Mouse (Mus musculus) liver, postnatal 0 days (tissue): Measurements from ENCODE around the gene Galt. TPM values are rescaled to one million over a fixed set of nuclear protein-coding genes. Genes with fewer than 3 reads are reported as not detected.

ENCODE experiments used
- ATAC-seq: fragments of 200-750 bp; cut with Nextera tagmentation; 2 replicates; pipeline ENCODE4 v1.8.0; 2017; ENCODE audit warnings: mild to moderate bottlenecking, moderate library complexity
- DNase-seq: peaks from one replicate; pipeline ENCODE4 v3.0.0-alpha.2; 2016
- H3K27ac ChIP-seq: fragments of 300-500 bp; sonication (generic); 2 replicates; pipeline ENCODE4 v1.5.1; 2014; ENCODE audit warnings: antibody characterized with exemption, moderate library complexity, mild to moderate bottlenecking, low read depth
- H3K27me3 ChIP-seq: fragments of 300-500 bp; sonication (generic); 2 replicates; pipeline ENCODE4 v1.6.1; 2014; ENCODE audit warnings: low read length, control low read depth, mixed read lengths; ENCODE audit not compliant: insufficient read depth
- H3K36me3 ChIP-seq: fragments of 300-500 bp; sonication (generic); replicated peaks from 2 replicates; pipeline ENCODE4 v1.6.1; 2014; ENCODE audit warnings: mild to moderate bottlenecking, control low read depth, low read length, moderate library complexity, mixed read lengths; ENCODE audit not compliant: insufficient read depth
- H3K4me1 ChIP-seq: fragments of 300-500 bp; sonication (generic); 2 replicates; pipeline ENCODE4 v1.6.1; 2014; ENCODE audit warnings: antibody characterized with exemption, mild to moderate bottlenecking, control low read depth; ENCODE audit not compliant: insufficient read depth
- H3K4me2 ChIP-seq: fragments of 300-500 bp; sonication (generic); 2 replicates; pipeline ENCODE4 v1.6.1; 2014; ENCODE audit warnings: low read depth, mild to moderate bottlenecking, low read length, moderate library complexity, mixed read lengths
- H3K4me3 ChIP-seq: fragments of 300-500 bp; sonication (generic); 2 replicates; pipeline ENCODE4 v1.5.1; 2014; ENCODE audit warnings: low read depth, low read length
- H3K9ac ChIP-seq: fragments of 300-500 bp; sonication (generic); replicated peaks from 2 replicates; pipeline ENCODE4 v1.6.1; 2014; ENCODE audit warnings: mild to moderate bottlenecking, moderate library complexity
- H3K9me3 ChIP-seq: fragments of 300-500 bp; sonication (generic); 2 replicates; pipeline ENCODE4 v1.6.1; 2016; ENCODE audit warnings: mild to moderate bottlenecking, control low read depth, low read length, mixed read lengths
- CTCF ChIP-seq: sonication (generic); IDR thresholded peaks from 2 replicates; pipeline ENCODE4 v1.5.1; 2016; ENCODE audit warnings: antibody characterized with exemption, low read depth
- EP300 ChIP-seq: IDR thresholded peaks from 2 replicates; pipeline ENCODE4 v1.6.1; 2016; ENCODE audit warnings: antibody characterized with exemption, low read depth, mild to moderate bottlenecking
- WGBS: fragments of 180-500 bp; shearing (Covaris S2); extraction: QIAGEN DNeasy Blood & Tissue Kit; methylation state at CpG from one replicate; pipeline ENCODE4 v1.1.7; 2014; ENCODE audit not compliant: insufficient replicate concordance; 5-methylcytosine and 5-hydroxymethylcytosine counted together
- polyA plus RNA-seq: library from polyadenylated mRNA; unstranded; fragments of >200 nt; fragmentation: Nextera tagmentation; extraction: Ambion mirVana; gene quantifications from 2 replicates; pipeline ENCODE4 v1.2.1, GENCODE M21; 2015

Gene Galt
- polyA plus RNA-seq, 1 experiment from 2014 or later, result 40.9 TPM

DNA sequence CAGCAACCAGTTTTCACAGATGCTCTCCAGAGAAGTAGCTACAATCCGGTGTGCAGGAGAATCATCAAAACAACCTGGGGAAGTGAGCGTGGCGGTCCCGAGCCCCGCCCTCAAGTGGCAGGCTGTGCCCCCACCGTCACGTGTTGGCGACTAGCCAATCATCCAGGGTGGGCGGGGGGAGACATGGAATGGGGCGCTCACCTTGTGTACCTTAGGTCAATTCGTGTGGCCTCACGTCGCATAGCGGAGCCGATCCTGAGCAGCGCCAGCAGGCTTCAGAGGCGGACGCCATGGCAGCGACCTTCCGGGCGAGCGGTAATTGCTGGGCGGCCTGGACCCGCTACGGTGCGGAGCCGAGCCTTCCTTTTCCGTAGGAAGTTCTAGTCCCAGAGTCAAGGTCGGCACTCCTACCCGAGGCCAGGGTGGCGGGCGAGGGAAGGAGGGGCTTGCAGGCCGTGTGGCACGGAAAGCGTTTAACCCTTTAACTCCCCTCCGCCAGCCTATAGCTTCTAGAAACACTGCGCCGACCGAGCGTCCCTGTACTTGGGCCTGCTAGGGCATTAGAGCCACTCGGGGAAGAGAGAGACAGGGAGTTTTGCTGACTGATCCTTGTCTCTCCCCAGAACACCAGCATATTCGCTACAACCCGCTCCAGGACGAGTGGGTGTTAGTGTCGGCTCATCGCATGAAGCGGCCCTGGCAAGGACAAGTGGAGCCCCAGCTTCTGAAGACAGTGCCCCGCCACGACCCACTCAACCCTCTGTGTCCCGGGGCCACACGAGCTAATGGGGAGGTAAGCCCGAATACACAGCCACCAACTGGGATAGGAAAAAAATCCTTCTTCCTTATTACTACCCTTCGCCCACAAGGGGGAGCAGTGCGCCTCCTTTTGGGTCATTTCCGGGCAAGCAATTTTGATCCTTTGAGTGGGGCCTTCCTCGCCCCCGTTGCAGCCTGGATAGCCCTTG lies 594 bp downstream of the Galt start, which contains the start of gene Sigmar1:
Gene Sigmar1, minus strand, starts transcription at position 820 of the 968 bp plus-strand sequence.
- no peak; the same call in 1 of the 2 replicates for TF ChIP-seq EP300
- TF ChIP-seq CTCF, result peak; percentile 90
- no peaks in the 10 kb centered on the region for H3K9me3 ChIP-seq
- H3K4me3 ChIP-seq, result peak within 1 kb of the TSS; percentile 61
- H3K36me3 ChIP-seq, result peaks cover 12% of the 10 kb centered on the region
- WGBS, result under 1% methylated on average over 56 of the region's 57 CpGs
- peak; percentile 75 for ATAC-seq
- peak within 1 kb of the TSS; percentile 82 for H3K4me2 ChIP-seq
- peak within 1 kb of the TSS; percentile 78 for H3K9ac ChIP-seq
- peak; percentile 92 for DNase-seq
- H3K4me1 ChIP-seq, result peaks cover 21% of the 10 kb centered on the region
- no peaks in the 10 kb centered on the region for H3K27me3 ChIP-seq
- peak within 1 kb of the TSS; percentile 94 for H3K27ac ChIP-seq

DNA sequence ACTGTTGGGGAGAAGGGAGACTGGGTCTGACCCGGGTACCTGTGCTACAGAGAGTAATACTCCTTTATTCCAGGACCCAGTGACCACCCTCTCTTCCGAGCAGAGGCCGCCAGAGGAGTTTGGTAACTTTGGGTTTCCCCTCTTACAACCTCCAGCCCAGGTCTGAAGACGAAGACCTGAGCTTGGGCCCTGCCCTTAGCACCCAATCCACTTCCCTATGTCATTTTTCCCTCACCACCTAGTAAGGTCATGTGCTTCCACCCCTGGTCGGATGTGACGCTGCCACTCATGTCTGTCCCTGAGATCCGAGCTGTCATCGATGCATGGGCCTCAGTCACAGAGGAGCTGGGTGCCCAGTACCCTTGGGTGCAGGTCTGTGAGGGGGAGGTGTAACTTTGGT lies 1.4 kb downstream of the Galt start:
- DNase-seq (no peak), ATAC-seq (no peak)
- peak overlapping the region; percentile 82 for H3K4me2 ChIP-seq
- peak overlapping the region; percentile 61 for H3K4me3 ChIP-seq
- WGBS, result 70% methylated on average over 8 of the region's 8 CpGs
- peaks cover 29% of the 10 kb centered on the region for H3K4me1 ChIP-seq
- H3K27ac ChIP-seq, result no peak overlapping the region
- peaks cover 12% of the 10 kb centered on the region for H3K36me3 ChIP-seq
- no peaks in the 10 kb centered on the region for H3K27me3 ChIP-seq
- no peaks in the 10 kb centered on the region for H3K9me3 ChIP-seq
- no peak for TF ChIP-seq EP300
- TF ChIP-seq CTCF, result no peak
- peak overlapping the region; percentile 78 for H3K9ac ChIP-seq

DNA sequence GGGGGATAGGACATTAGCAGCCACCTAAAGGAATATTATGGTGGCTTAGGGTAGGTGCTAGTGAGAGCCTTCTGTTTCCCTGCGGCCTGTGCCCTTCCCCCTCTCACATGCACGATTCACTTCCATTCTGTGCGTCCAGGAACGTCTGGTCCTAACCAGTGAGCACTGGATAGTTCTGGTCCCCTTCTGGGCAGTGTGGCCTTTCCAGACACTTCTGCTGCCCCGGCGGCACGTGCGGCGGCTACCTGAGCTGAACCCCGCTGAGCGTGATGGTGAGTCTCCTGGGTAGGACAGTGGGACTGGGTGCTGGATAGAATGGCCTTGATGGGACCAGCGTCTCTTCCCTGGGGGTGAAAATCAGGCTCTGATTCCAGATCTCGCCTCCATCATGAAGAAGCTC lies 2.3 kb downstream of the Galt start:
- no peak for ATAC-seq
- Histone ChIP-seq H3K27ac (no peak overlapping the region), H3K4me3 (no peak overlapping the region), H3K9me3 (no peaks in the 10 kb centered on the region), H3K4me2 (no peak overlapping the region), H3K9ac (no peak overlapping the region), H3K4me1 (peaks cover 37% of the 10 kb centered on the region), H3K27me3 (no peaks in the 10 kb centered on the region), H3K36me3 (peaks cover 12% of the 10 kb centered on the region)
- no peak for TF ChIP-seq CTCF
- TF ChIP-seq EP300, result no peak
- no peak for DNase-seq
- WGBS, result 85% methylated on average over 13 of the region's 13 CpGs

DNA sequence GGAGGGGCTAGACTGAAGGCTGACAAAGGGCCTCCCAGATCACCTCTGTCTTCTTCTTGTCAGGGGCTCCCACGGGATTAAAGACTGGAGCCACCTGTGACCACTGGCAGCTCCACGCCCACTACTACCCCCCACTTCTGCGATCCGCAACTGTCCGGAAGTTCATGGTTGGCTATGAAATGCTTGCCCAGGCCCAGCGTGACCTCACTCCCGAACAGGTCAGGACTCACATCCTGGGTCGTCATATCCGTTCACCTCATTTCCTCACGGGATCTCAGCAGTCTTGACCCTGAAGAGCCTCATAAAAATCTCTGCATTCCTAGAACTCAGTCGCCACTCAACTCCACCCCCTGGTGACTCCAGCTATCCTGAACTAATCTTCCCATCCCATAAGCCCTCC lies 3.0 kb downstream of the Galt start:
- Histone ChIP-seq H3K27ac (peak overlapping the region; percentile 98; the same call in 1 of the 2 replicates), H3K9ac (no peak overlapping the region), H3K27me3 (no peaks in the 10 kb centered on the region), H3K9me3 (no peaks in the 10 kb centered on the region), H3K4me1 (peaks cover 41% of the 10 kb centered on the region), H3K4me2 (no peak overlapping the region), H3K4me3 (no peak overlapping the region), H3K36me3 (peaks cover 12% of the 10 kb centered on the region)
- WGBS, result 73% methylated on average over 11 of the region's 11 CpGs
- TF ChIP-seq EP300 (no peak), CTCF (no peak)
- DNase-seq, result no peak
- no peak for ATAC-seq

DNA sequence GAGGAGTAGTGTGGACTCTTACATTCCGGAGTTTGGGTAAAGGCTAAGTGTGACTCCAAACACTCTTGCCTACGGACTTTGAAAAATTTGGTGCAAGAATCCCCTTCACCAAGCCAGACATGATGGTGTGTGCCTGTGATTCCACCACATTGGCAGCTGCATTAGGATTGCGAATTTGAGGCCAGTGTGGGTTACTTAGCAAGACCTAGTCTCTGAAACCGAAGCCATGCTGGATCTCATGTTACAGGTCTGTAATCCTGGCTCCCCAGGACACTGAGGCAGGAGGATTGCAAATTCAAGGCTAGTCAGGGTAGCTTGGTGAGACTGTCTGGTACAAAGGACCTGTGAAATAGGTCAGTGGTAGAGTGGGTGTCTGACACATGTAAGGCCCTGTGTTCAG lies 3.7 kb downstream of the Galt start:
- H3K4me1 ChIP-seq, result peaks cover 41% of the 10 kb centered on the region
- H3K9me3 ChIP-seq, result no peaks in the 10 kb centered on the region
- TF ChIP-seq EP300 (no peak), CTCF (no peak)
- H3K27ac ChIP-seq, result peak overlapping the region; percentile 98
- H3K36me3 ChIP-seq, result peaks cover 12% of the 10 kb centered on the region
- no peak overlapping the region for H3K4me3 ChIP-seq
- ATAC-seq (no peak), DNase-seq (no peak)
- no peak overlapping the region for H3K4me2 ChIP-seq
- peak overlapping the region; percentile 31; the same call in 1 of the 2 replicates for H3K9ac ChIP-seq
- 86% methylated on average over 4 of the region's 4 CpGs for WGBS
- H3K27me3 ChIP-seq, result no peaks in the 10 kb centered on the region

DNA sequence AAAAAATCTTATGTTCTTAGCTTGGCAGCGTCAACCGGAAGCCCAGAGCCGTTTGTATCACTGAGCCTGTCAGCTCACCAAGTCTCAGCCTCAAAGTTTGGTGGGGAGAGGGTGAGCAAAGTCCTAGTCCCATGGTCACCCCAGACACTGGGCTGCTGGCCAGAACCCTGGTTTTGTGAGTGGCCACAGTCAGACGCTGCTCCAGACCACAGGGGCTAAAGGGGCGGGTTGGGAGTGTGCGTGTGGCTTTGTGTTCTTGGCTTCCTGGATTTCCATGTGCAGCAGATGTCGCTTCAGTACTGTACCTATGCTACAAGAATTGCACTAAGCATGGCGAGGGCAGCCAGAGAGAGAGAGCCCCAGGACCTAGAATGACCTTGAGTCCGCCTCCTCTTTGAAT lies 4.2 kb downstream of the Galt start:
- Histone ChIP-seq H3K36me3 (peaks cover 12% of the 10 kb centered on the region), H3K27me3 (no peaks in the 10 kb centered on the region), H3K4me1 (peaks cover 41% of the 10 kb centered on the region), H3K9me3 (no peaks in the 10 kb centered on the region), H3K9ac (no peak overlapping the region), H3K27ac (peak overlapping the region; percentile 98), H3K4me3 (no peak overlapping the region), H3K4me2 (peak overlapping the region; percentile 70)
- DNase-seq, result peak; percentile 72
- ATAC-seq, result peak; percentile 18
- TF ChIP-seq CTCF, result no peak
- TF ChIP-seq EP300, result 0 out of 2 replicates have a peak, but pooled peaks have one; percentile 8
- WGBS, result 61% methylated on average over 9 of the region's 9 CpGs
